Mouse (Mus musculus) limb, embryonic 12.5 days (tissue): ENCODE data around the gene Pax3. TPM values are rescaled to one million over a fixed set of nuclear protein-coding genes. Genes with fewer than 3 reads are reported as not detected.
A peak's percentile ranks its signal among the peaks of the same experiment; 100 is the strongest.

Source experiments
- ATAC-seq: fragments of 200-750 bp; cut with Nextera tagmentation; 2 replicates; pipeline ENCODE4 v1.8.0; 2017; ENCODE audit warnings: low read depth, moderate TSS enrichment; ENCODE audit not compliant: insufficient number of reproducible peaks, insufficient read depth, low FRiP score, low TSS enrichment
- H3K27ac ChIP-seq: fragments of 300-500 bp; sonication (generic); 2 replicates; pipeline ENCODE4 v1.5.1; 2016; ENCODE audit warnings: mild to moderate bottlenecking, moderate library complexity
- H3K27me3 ChIP-seq: fragments of 300-500 bp; sonication (generic); 2 replicates; pipeline ENCODE4 v1.6.1; 2016; ENCODE audit warnings: mild to moderate bottlenecking, moderate library complexity
- H3K36me3 ChIP-seq: fragments of 300-500 bp; sonication (generic); 2 replicates; pipeline ENCODE4 v1.6.1; 2016; ENCODE audit warnings: mild to moderate bottlenecking, moderate library complexity
- H3K4me1 ChIP-seq: fragments of 300-500 bp; sonication (generic); replicated peaks from 2 replicates; pipeline ENCODE4 v1.6.1; 2016
- H3K4me2 ChIP-seq: fragments of 300-500 bp; sonication (generic); 2 replicates; pipeline ENCODE4 v1.6.1; 2016; ENCODE audit warnings: mild to moderate bottlenecking, moderate library complexity
- H3K4me3 ChIP-seq: fragments of 300-500 bp; sonication (generic); replicated peaks from 2 replicates; pipeline ENCODE4 v1.5.1; 2016; ENCODE audit warnings: mild to moderate bottlenecking
- H3K9ac ChIP-seq: fragments of 300-500 bp; sonication (generic); replicated peaks from 2 replicates; pipeline ENCODE4 v1.6.1; 2016; ENCODE audit warnings: mild to moderate bottlenecking, moderate library complexity
- H3K9me3 ChIP-seq: fragments of 300-500 bp; sonication (generic); 2 replicates; pipeline ENCODE4 v1.6.1; 2016; ENCODE audit warnings: mild to moderate bottlenecking, moderate library complexity
- WGBS: fragments of 180-500 bp; shearing (Covaris S2); methylation state at CpG from one replicate; pipeline ENCODE4 v1.1.7; 2016; 5-methylcytosine and 5-hydroxymethylcytosine counted together
- polyA plus RNA-seq: library from polyadenylated mRNA; unstranded; fragments of >200 nt; fragmentation: Nextera tagmentation; extraction: Ambion mirVana; gene quantifications from 2 replicates; pipeline ENCODE4 v1.2.1, GENCODE M21; 2016

Pax3 gene
- polyA plus RNA-seq, 1 experiment from 2014 or later, result 1.6 TPM

GRCm38 (mm10) chr1:78197351-78198234, 659 bp upstream of the Pax3 start:
- H3K27ac ChIP-seq, result no peak overlapping the region
- H3K9ac ChIP-seq, result no peak overlapping the region
- no peak for ATAC-seq

GRCm38 (mm10) chr1:78195771-78196712, 892 bp downstream of the Pax3 start:
- under 1% methylated on average over 42 of the region's 42 CpGs for WGBS
- H3K9ac ChIP-seq, result peak overlapping the region; percentile 40
- H3K4me1 ChIP-seq, result peaks cover 16% of the 10 kb centered on the region
- H3K36me3 ChIP-seq, result no peaks in the 10 kb centered on the region
- no peak overlapping the region for H3K27ac ChIP-seq
- H3K4me2 ChIP-seq, result peak overlapping the region; percentile 58
- H3K27me3 ChIP-seq, result peaks cover 97% of the 10 kb centered on the region
- peak overlapping the region; percentile 36 for H3K4me3 ChIP-seq
- no peak for ATAC-seq
- no peaks in the 10 kb centered on the region for H3K9me3 ChIP-seq

More at GRCm38 (mm10) chr1:78197351-78198234, 659 bp upstream of the Pax3 start:
- H3K4me3 ChIP-seq, result peak overlapping the region; percentile 36
- H3K27me3 ChIP-seq, result peaks cover 95% of the 10 kb centered on the region
- H3K36me3 ChIP-seq, result no peaks in the 10 kb centered on the region
- peak overlapping the region; percentile 58 for H3K4me2 ChIP-seq
- H3K4me1 ChIP-seq, result peaks cover 16% of the 10 kb centered on the region
- under 1% methylated on average over 21 of the region's 21 CpGs for WGBS
- no peaks in the 10 kb centered on the region for H3K9me3 ChIP-seq

- Histone ChIP-seq H3K9me3 (no peaks in the 10 kb centered on the region), H3K4me3 (no peak overlapping the region; the same call in 1 of the 2 replicates), H3K4me2 (peak overlapping the region; percentile 15; the same call in 1 of the 2 replicates), H3K27me3 (peaks cover 99% of the 10 kb centered on the region), H3K9ac (no peak overlapping the region), H3K27ac (no peak overlapping the region), H3K4me1 (peaks cover 16% of the 10 kb centered on the region), H3K36me3 (no peaks in the 10 kb centered on the region)
- 2% methylated on average over 21 of the region's 21 CpGs for WGBS
- no peak for ATAC-seq
Measured at GRCm38 (mm10) chr1:78195145-78195544, 1.8 kb downstream of the Pax3 start.

GRCm38 (mm10) chr1:78194381-78195047, 2.4 kb downstream of the Pax3 start:
- no peak overlapping the region for H3K9ac ChIP-seq
- H3K27ac ChIP-seq, result no peak overlapping the region
- no peaks in the 10 kb centered on the region for H3K36me3 ChIP-seq
- no peak for ATAC-seq
- no peaks in the 10 kb centered on the region for H3K9me3 ChIP-seq
- H3K4me2 ChIP-seq, result no peak overlapping the region
- peaks cover 21% of the 10 kb centered on the region for H3K4me1 ChIP-seq
- no peak overlapping the region for H3K4me3 ChIP-seq
- H3K27me3 ChIP-seq, result peaks cover 99% of the 10 kb centered on the region
- WGBS, result 4% methylated on average over 6 of the region's 6 CpGs

- peaks cover 97% of the 10 kb centered on the region for H3K27me3 ChIP-seq
- H3K36me3 ChIP-seq, result no peaks in the 10 kb centered on the region
- peak overlapping the region; percentile 12; the same call in 1 of the 2 replicates for H3K4me3 ChIP-seq
- peaks cover 28% of the 10 kb centered on the region for H3K4me1 ChIP-seq
- no peak for ATAC-seq
- H3K9me3 ChIP-seq, result no peaks in the 10 kb centered on the region
- no peak overlapping the region for H3K9ac ChIP-seq
- no peak overlapping the region for H3K27ac ChIP-seq
- peak overlapping the region; percentile 22 for H3K4me2 ChIP-seq
- under 1% methylated on average over 20 of the region's 20 CpGs for WGBS
Measured at GRCm38 (mm10) chr1:78193465-78193991, 3.4 kb downstream of the Pax3 start.

GRCm38 (mm10) chr1:78192746-78193464, 4.0 kb downstream of the Pax3 start:
- 2% methylated on average over 20 of the region's 20 CpGs for WGBS
- no peak for ATAC-seq
- H3K4me3 ChIP-seq, result no peak overlapping the region
- no peak overlapping the region for H3K9ac ChIP-seq
- peaks cover 97% of the 10 kb centered on the region for H3K27me3 ChIP-seq
- no peaks in the 10 kb centered on the region for H3K36me3 ChIP-seq
- no peaks in the 10 kb centered on the region for H3K9me3 ChIP-seq
- peak overlapping the region; percentile 22 for H3K4me2 ChIP-seq
- H3K27ac ChIP-seq, result no peak overlapping the region
- peaks cover 28% of the 10 kb centered on the region for H3K4me1 ChIP-seq

GRCm38 (mm10) chr1:78192217-78192735, 4.7 kb downstream of the Pax3 start:
- peaks cover 97% of the 10 kb centered on the region for H3K27me3 ChIP-seq
- no peak overlapping the region for H3K4me3 ChIP-seq
- WGBS, result 7% methylated on average over 19 of the region's 19 CpGs
- no peak for ATAC-seq
- no peak overlapping the region for H3K27ac ChIP-seq
- H3K4me2 ChIP-seq, result no peak overlapping the region
- H3K36me3 ChIP-seq, result no peaks in the 10 kb centered on the region
- no peaks in the 10 kb centered on the region for H3K9me3 ChIP-seq
- H3K4me1 ChIP-seq, result peaks cover 28% of the 10 kb centered on the region
- H3K9ac ChIP-seq, result no peak overlapping the region

GRCm38 (mm10) chr1:78191761-78192160, 5.2 kb downstream of the Pax3 start:
- 26% methylated on average over 1 of the region's 1 CpGs for WGBS
- Histone ChIP-seq H3K27ac (no peak overlapping the region), H3K4me1 (peaks cover 24% of the 10 kb centered on the region), H3K4me3 (no peak overlapping the region), H3K27me3 (peaks cover 97% of the 10 kb centered on the region), H3K4me2 (no peak overlapping the region), H3K36me3 (no peaks in the 10 kb centered on the region), H3K9ac (no peak overlapping the region), H3K9me3 (no peaks in the 10 kb centered on the region)
- no peak for ATAC-seq

GRCm38 (mm10) chr1:78191331-78191730, 5.6 kb downstream of the Pax3 start:
- ATAC-seq, result no peak
- Histone ChIP-seq H3K9me3 (no peaks in the 10 kb centered on the region), H3K36me3 (no peaks in the 10 kb centered on the region), H3K27me3 (peaks cover 94% of the 10 kb centered on the region), H3K9ac (no peak overlapping the region), H3K4me1 (peaks cover 20% of the 10 kb centered on the region), H3K27ac (no peak overlapping the region), H3K4me3 (no peak overlapping the region), H3K4me2 (no peak overlapping the region)
- 71% methylated on average over 1 of the region's 1 CpGs for WGBS
